Mouse (Mus musculus) erythroblast, embryonic 14.5 days (primary cell): ENCODE results near the gene Ano10.

ENCODE experiments used
- GATA1 ChIP-seq: IDR thresholded peaks from 2 replicates; pipeline ENCODE4 v1.6.1; 2012; ENCODE audit warnings: low read length, inconsistent platforms, mixed read lengths
- TAL1 ChIP-seq: IDR thresholded peaks from 3 replicates; pipeline ENCODE4 v1.6.1; 2012; ENCODE audit warnings: low read length, inconsistent platforms, mixed read lengths

- TF ChIP-seq GATA1 (no peak), TAL1 (no peak)
These were observed 106.7 kb downstream of the Ano10 start for GRCm38 (mm10) chr9:122187451-122187921.
